Mouse (Mus musculus): Measurements from ENCODE around the gene Zfp30.

DNA sequence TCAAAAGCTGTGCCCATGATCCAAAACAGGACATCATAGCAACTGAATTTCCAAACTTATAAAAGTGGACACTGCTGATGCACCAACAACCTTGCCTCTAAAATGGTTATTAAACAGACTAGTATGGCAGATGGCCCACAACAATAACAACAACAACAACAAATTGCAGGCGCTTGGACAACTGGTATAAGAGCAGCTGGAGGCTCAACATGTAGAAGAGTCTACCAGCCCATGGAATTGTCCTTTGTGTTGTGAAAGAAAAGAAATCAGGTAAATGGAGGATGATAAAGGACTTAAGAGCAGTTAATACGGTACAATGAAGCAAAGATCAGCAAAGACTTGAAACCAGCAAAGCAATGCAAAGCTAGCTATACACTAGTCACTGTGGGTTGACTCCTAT, 30.6 kb downstream of the Zfp30 start:
- TF ChIP-seq CTCF (IDR thresholded peaks at IDR 0.05; ENCODE audit: control insufficient read depth, insufficient read depth, insufficient replicate concordance, low read depth, low read length) = no peak
- no peak for TF ChIP-seq POLR2A (IDR thresholded peaks at IDR 0.05; ENCODE audit: control insufficient read depth, low read depth, low read length)

All from testis, adult 2 months (tissue).